Mouse (Mus musculus): ENCODE results near the gene Fbxl14. TPM values are rescaled to one million over a fixed set of nuclear protein-coding genes. Genes with fewer than 3 reads are reported as not detected.

Gene Fbxl14
- total and polyA plus RNA-seq, 3 experiments = 58.1 to 65.4 TPM; not detected in 1

- DNase-seq (ENCODE audit: low read depth, low spot score) = peak; percentile 44
- peak overlapping the region; percentile 33 for H3K27ac ChIP-seq (ENCODE audit: control insufficient read depth, low read depth, low read length)
- no peaks in the 10 kb centered on the region for H3K27me3 ChIP-seq (ENCODE audit: control insufficient read depth in 1 of 2, insufficient read depth in 2 of 2, low read length in 2 of 2)
- peaks cover 3 to 34% of the 10 kb centered on the region in 2 experiments; a peak in 3 of 4 replicates for H3K36me3 ChIP-seq (ENCODE audit: control insufficient read depth in 1 of 2, insufficient read depth in 2 of 2, low read length in 2 of 2)
- no peaks in the 10 kb centered on the region for H3K9me3 ChIP-seq (replicated peaks; ENCODE audit: insufficient read depth, low read length)
- H3K9ac ChIP-seq (ENCODE audit: control insufficient read depth, low read depth, low read length, poor library complexity, severe bottlenecking) = peak overlapping the region; percentile 96
- H3K4me1 ChIP-seq (ENCODE audit: control insufficient read depth in 1 of 2, insufficient read depth in 2 of 2, low read length in 2 of 2) = peaks cover 19 to 31% of the 10 kb centered on the region in 2 experiments
- H3K4me3 ChIP-seq (ENCODE audit: control insufficient read depth in 1 of 2, insufficient read depth in 1 of 2, low read depth in 2 of 2, low read length in 2 of 2) = peak overlapping the region; percentile 29 to 69
- TF ChIP-seq E2F4 (IDR thresholded peaks at IDR 0.05; ENCODE audit: borderline replicate concordance, low read depth, low read length) (no peak), POLR2AphosphoS5 (IDR thresholded peaks at IDR 0.05; ENCODE audit: borderline replicate concordance, low read depth, low read length) (no peak), USF2 (IDR thresholded peaks at IDR 0.05; ENCODE audit: borderline replicate concordance in 1 of 2, insufficient read depth in 1 of 2, low read depth in 1 of 2, low read length in 2 of 2) (no peak), HCFC1 (IDR thresholded peaks at IDR 0.05; ENCODE audit: low read depth, low read length) (no peak), BHLHE40 (IDR thresholded peaks at IDR 0.05; ENCODE audit: borderline replicate concordance, low read depth, low read length) (no peak), SMC3 (IDR thresholded peaks at IDR 0.05; ENCODE audit: low read depth, low read length) (no peak), ZMIZ1 (IDR thresholded peaks at IDR 0.05; ENCODE audit: low read depth, low read length) (no peak), POLR2AphosphoS2 (IDR thresholded peaks at IDR 0.05; ENCODE audit: low read length) (no peak), ZNF384 (IDR thresholded peaks at IDR 0.05; ENCODE audit: low read depth, low read length) (no peak), MXI1 (IDR thresholded peaks at IDR 0.05; ENCODE audit: low read depth, low read length) (no peak), CHD2 (IDR thresholded peaks at IDR 0.05; ENCODE audit: low read length) (no peak), SIN3A (IDR thresholded peaks at IDR 0.05; ENCODE audit: low read length) (no peak), NELFE (IDR thresholded peaks at IDR 0.05; ENCODE audit: low read depth, low read length) (no peak), MAZ (IDR thresholded peaks at IDR 0.05; ENCODE audit: low read depth, low read length) (no peak), TBP (IDR thresholded peaks at IDR 0.05; ENCODE audit: low read depth, low read length) (no peak), TAL1 (IDR thresholded peaks at IDR 0.05; ENCODE audit: low read length) (no peak)
- peaks cover 32% of the 10 kb centered on the region for H3K79me2 ChIP-seq (ENCODE audit: control insufficient read depth, insufficient read depth, low read length, poor library complexity)
These were observed 1.7 kb upstream of the Fbxl14 start for GRCm38 (mm10) chr6:119477686-119478310.

GRCm38 (mm10) chr6:119478560-119479342 is 717 bp upstream of the Fbxl14 start:
- Histone ChIP-seq H3K79me2 (ENCODE audit: control insufficient read depth, insufficient read depth, low read length, poor library complexity) (peaks cover 39% of the 10 kb centered on the region), H3K9ac (ENCODE audit: control insufficient read depth, low read depth, low read length, poor library complexity, severe bottlenecking) (peak overlapping the region; percentile 96)
- TF ChIP-seq TAL1 (IDR thresholded peaks at IDR 0.05; ENCODE audit: low read length) (no peak), HCFC1 (IDR thresholded peaks at IDR 0.05; ENCODE audit: low read depth, low read length) (peak; percentile 79), SIN3A (IDR thresholded peaks at IDR 0.05; ENCODE audit: low read length) (peak; percentile 87), CHD2 (IDR thresholded peaks at IDR 0.05; ENCODE audit: low read length) (no peak; the same call in 1 of the 2 replicates), ZNF384 (IDR thresholded peaks at IDR 0.05; ENCODE audit: low read depth, low read length) (no peak), MYC (IDR thresholded peaks at IDR 0.05; ENCODE audit: low read depth, low read length) (0 out of 2 replicates have a peak, but pooled peaks have one; percentile 57), MXI1 (IDR thresholded peaks at IDR 0.05; ENCODE audit: low read depth, low read length) (peak; percentile 44; the same call in 1 of the 2 replicates), TCF12 (IDR thresholded peaks at IDR 0.05; ENCODE audit: low read depth, low read length) (peak; percentile 10; the same call in 1 of the 2 replicates), EP300 (IDR thresholded peaks at IDR 0.05; ENCODE audit: low read depth in 1 of 2, low read length in 2 of 2) (0 out of 4 replicates have a peak, but pooled peaks of 1 of the 2 experiments have one; percentile 7), MAZ (IDR thresholded peaks at IDR 0.05; ENCODE audit: low read depth, low read length) (0 out of 2 replicates have a peak, but pooled peaks have one; percentile 44), ZC3H11A (IDR thresholded peaks at IDR 0.05; ENCODE audit: low read depth, low read length) (no peak), MAFK (IDR thresholded peaks at IDR 0.05; ENCODE audit: borderline replicate concordance, low read depth, low read length) (no peak), NRF1 (IDR thresholded peaks at IDR 0.05; ENCODE audit: insufficient read depth, low read depth, low read length, poor library complexity, severe bottlenecking) (no peak), CHD1 (IDR thresholded peaks at IDR 0.05; ENCODE audit: low read depth, low read length) (no peak), TBP (IDR thresholded peaks at IDR 0.05; ENCODE audit: low read depth, low read length) (0 out of 2 replicates have a peak, but pooled peaks have one; percentile 32), USF2 (IDR thresholded peaks at IDR 0.05; ENCODE audit: borderline replicate concordance in 1 of 2, insufficient read depth in 1 of 2, low read depth in 1 of 2, low read length in 2 of 2) (no peak), MAX (IDR thresholded peaks at IDR 0.05; ENCODE audit: low read length) (peak; percentile 20; the same call in 1 of the 2 replicates), POLR2AphosphoS2 (IDR thresholded peaks at IDR 0.05; ENCODE audit: low read length) (peak; percentile 50; the same call in 1 of the 2 replicates), POLR2AphosphoS5 (IDR thresholded peaks at IDR 0.05; ENCODE audit: borderline replicate concordance, low read depth, low read length) (no peak), ELF1 (IDR thresholded peaks at IDR 0.05; ENCODE audit: low read depth, low read length) (0 out of 2 replicates have a peak, but pooled peaks have one; percentile 11)

More at GRCm38 (mm10) chr6:119478560-119479342, 717 bp upstream of the Fbxl14 start:
- peaks cover 3 to 30% of the 10 kb centered on the region in 2 experiments; a peak in 3 of 4 replicates for H3K36me3 ChIP-seq (ENCODE audit: control insufficient read depth in 1 of 2, insufficient read depth in 2 of 2, low read length in 2 of 2)
- no peaks in the 10 kb centered on the region for H3K27me3 ChIP-seq (ENCODE audit: control insufficient read depth in 1 of 2, insufficient read depth in 2 of 2, low read length in 2 of 2)
- H3K4me1 ChIP-seq (ENCODE audit: control insufficient read depth in 1 of 2, insufficient read depth in 2 of 2, low read length in 2 of 2) = peaks cover 14 to 32% of the 10 kb centered on the region in 2 experiments
- H3K9me3 ChIP-seq (replicated peaks; ENCODE audit: insufficient read depth, low read length) = no peaks in the 10 kb centered on the region
- H3K27ac ChIP-seq (ENCODE audit: control insufficient read depth, low read depth, low read length) = peak overlapping the region; percentile 95
- H3K4me3 ChIP-seq (ENCODE audit: control insufficient read depth in 1 of 2, insufficient read depth in 1 of 2, low read depth in 2 of 2, low read length in 2 of 2) = peak overlapping the region; percentile 69 to 97
- DNase-seq (ENCODE audit: low read depth, low spot score) = peak; percentile 91

Data from MEL (cell line).